ENCODE assay signal across 9 mouse cellular contexts in the genomic region with DNA sequence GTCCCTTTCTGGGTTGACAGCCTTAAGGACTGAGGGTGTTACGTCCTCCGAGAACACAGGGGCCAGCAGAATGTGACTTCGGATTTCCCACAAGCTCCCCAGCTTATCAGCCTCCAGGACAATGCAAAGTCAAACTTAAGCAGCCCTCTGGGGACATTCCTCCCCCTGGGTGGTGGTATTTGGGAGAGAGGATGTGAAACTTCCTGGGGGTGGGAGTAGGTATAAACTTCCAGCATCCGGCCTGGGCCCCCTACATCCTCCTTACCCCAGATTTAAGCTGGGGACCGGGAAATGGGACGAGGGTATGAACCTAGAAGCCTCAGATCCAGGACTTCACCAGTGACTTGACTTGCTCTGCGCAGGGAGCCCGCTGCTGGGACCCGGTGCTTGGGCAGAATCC. TPM values are rescaled to one million over a fixed set of nuclear protein-coding genes. Genes with fewer than 3 reads are reported as not detected.
A peak's percentile ranks its signal among the peaks of the same experiment; 100 is the strongest.
DNase-seq lines count a peak whose midpoint lies in the region; ATAC-seq and TF ChIP-seq lines count a peak whose summit lies in the region.
"Had no signal": no experiment of that assay in that cellular context is flagged by ENCODE, and none has a peak within 500 bp of the region (broad histone marks: within the 10 kb centered on the region; RNA-seq: fewer than 3 reads in every experiment).

No protein-coding gene starts in this region.

- peaks cover 14% of the 10 kb centered on the region for H3K4me1 ChIP-seq in heart, adult 2 months (ENCODE audit: control insufficient read depth, insufficient read depth, low read length)
- H3K4me1 ChIP-seq in brown adipose tissue, adult 24 weeks (ENCODE audit: control insufficient read depth, insufficient read depth, insufficient read length, low read length), result peaks cover 15% of the 10 kb centered on the region
- peaks cover 13% of the 10 kb centered on the region for H3K4me1 ChIP-seq in hindbrain, postnatal 0 days (ENCODE audit: insufficient read depth, low read length)

- intact Hi-C loops in heart, adult 2 months (cut with DNase I), result loop anchor here (5.0 kb wide), 2 partner anchors 118 to 228 kb away; no protein-coding TSS in a partner anchor

- ATAC-seq in hindbrain, postnatal 0 days, result no peak

- H3K27ac ChIP-seq in heart, adult 2 months, result peak overlapping the region; percentile 99
- peak overlapping the region; percentile 98 for H3K27ac ChIP-seq in brown adipose tissue, adult 24 weeks (replicated peaks; ENCODE audit: low read depth, low read length)
- H3K27ac ChIP-seq in hindbrain, postnatal 0 days, result 0 out of 2 replicates have a peak overlapping the region, but pooled peaks have one; percentile 22

- TF ChIP-seq CTCF in heart, adult 2 months (IDR thresholded peaks at IDR 0.05), result no peak
- no peak for TF ChIP-seq CTCF in hindbrain, postnatal 0 days (IDR thresholded peaks at IDR 0.05; ENCODE audit: low read depth)

- no peak for TF ChIP-seq EP300 in heart, adult 2 months (IDR thresholded peaks at IDR 0.05; ENCODE audit: insufficient read depth, low read depth, low read length)

- no peak for DNase-seq in heart, adult 2 months
- DNase-seq in heart, adult 18-20 months, result no peak
- DNase-seq in hindbrain, postnatal 0 days (ENCODE audit: low spot score), result no peak
- peak; percentile 64 for DNase-seq in lung, postnatal 25 days (ENCODE audit: low spot score)
- DNase-seq in adipocyte (ENCODE audit: low spot score), result no peak
- no peak for DNase-seq in ovary, postnatal 36 days (ENCODE audit: low spot score)
- DNase-seq in ovary, postnatal 14 days (ENCODE audit: low spot score), result no peak

- no peaks in the 10 kb centered on the region for H3K27me3 ChIP-seq in heart, adult 2 months (ENCODE audit: control insufficient read depth, insufficient read depth, low read length)
- peaks cover 14% of the 10 kb centered on the region; the same call in 1 of the 2 replicates for H3K27me3 ChIP-seq in hindbrain, postnatal 0 days (ENCODE audit: insufficient read depth, low read length)

- peak overlapping the region; percentile 75 for H3K9ac ChIP-seq in heart, adult 2 months (ENCODE audit: low read depth, low read length)
- peak overlapping the region; percentile 26; the same call in 1 of the 2 replicates for H3K9ac ChIP-seq in hindbrain, postnatal 0 days (replicated peaks; ENCODE audit: low read length)

- TF ChIP-seq POLR2A in heart, adult 2 months (IDR thresholded peaks at IDR 0.05; ENCODE audit: insufficient read depth, low read depth, low read length), result no peak

- no peaks in the 10 kb centered on the region for H3K9me3 ChIP-seq in hindbrain, postnatal 0 days (ENCODE audit: low read length)

- H3K36me3 ChIP-seq in heart, adult 2 months (ENCODE audit: control insufficient read depth, insufficient read depth, low read length), result no peaks in the 10 kb centered on the region
- no peaks in the 10 kb centered on the region for H3K36me3 ChIP-seq in hindbrain, postnatal 0 days (ENCODE audit: insufficient read depth, low read length)

- no peaks in the 10 kb centered on the region for H3K79me2 ChIP-seq in heart, adult 2 months (replicated peaks; ENCODE audit: control insufficient read depth, insufficient read depth, low read length)

- peak overlapping the region; percentile 59 for H3K4me3 ChIP-seq in heart, adult 2 months
- H3K4me3 ChIP-seq in brown adipose tissue, adult 24 weeks (ENCODE audit: insufficient read depth, low read depth, low read length), result peak overlapping the region; percentile 50
- peak overlapping the region; percentile 26 for H3K4me3 ChIP-seq in hindbrain, postnatal 0 days (ENCODE audit: low read length)

- peak overlapping the region; percentile 59 for H3K4me2 ChIP-seq in hindbrain, postnatal 0 days (ENCODE audit: low read depth, low read length)

- 4% methylated on average over 9 of the region's 9 CpGs for WGBS in heart, adult 2 months
- WGBS in hindbrain, postnatal 0 days, result 13% methylated on average over 9 of the region's 9 CpGs

RNA-seq across cellular contexts. Expression of a gene that starts 4.6 kb away (rescaled TPM):
- total RNA-seq in heart, adult 2 months (2021), result 10 to 100 TPM; 31.6 to 32.5 TPM
- 49.8 and 70.9 TPM in 2 replicates for polyA plus RNA-seq in heart, adult 2 months (2012; rRNA removed)
- total RNA-seq in heart, adult 18-20 months (2021), result 10 to 100 TPM; 31.0 to 38.6 TPM
- polyA plus RNA-seq in brown adipose tissue, adult 24 weeks (2012; ENCODE audit: insufficient read depth, insufficient read length, missing spikeins), result 27.8 and 28.1 TPM in 2 replicates
- 23.7 and 29.5 TPM in 2 replicates for total RNA-seq in hindbrain, postnatal 0 days (2014; rRNA removed)
- polyA plus RNA-seq in hindbrain, postnatal 0 days (2015; fragmentation: Nextera tagmentation; extraction: Ambion mirVana), result 8.0 and 9.0 TPM in 2 replicates

RNA-seq across cellular contexts. Expression of a gene that starts 16.3 kb away (rescaled TPM):
- total RNA-seq in heart, adult 2 months (2021), result 1 to 10 TPM; 6.5 to 6.7 TPM
- 7.3 and 10.4 TPM in 2 replicates for polyA plus RNA-seq in heart, adult 2 months (2012; rRNA removed)
- total RNA-seq in heart, adult 18-20 months (2021), result 1 to 10 TPM; 5.9 to 6.0 TPM
- 8.7 and 10.4 TPM in 2 replicates for polyA plus RNA-seq in brown adipose tissue, adult 24 weeks (2012; ENCODE audit: insufficient read depth, insufficient read length, missing spikeins)
- 17.5 and 24.3 TPM in 2 replicates for total RNA-seq in hindbrain, postnatal 0 days (2014; rRNA removed)
- polyA plus RNA-seq in hindbrain, postnatal 0 days (2015; fragmentation: Nextera tagmentation; extraction: Ambion mirVana), result 38.0 and 41.1 TPM in 2 replicates

RNA-seq across cellular contexts. Expression of a gene that starts 16.3 kb away (rescaled TPM):
- under 1 TPM; 0.21 to 0.23 TPM for total RNA-seq in heart, adult 2 months (2021)
- polyA plus RNA-seq in heart, adult 2 months (2012; rRNA removed), result not detected in 2 replicates
- under 1 TPM in 1 of 2 experiments, not detected in 1; 0.37 TPM for total RNA-seq in heart, adult 18-20 months (2021)
- polyA plus RNA-seq in brown adipose tissue, adult 24 weeks (2012; ENCODE audit: insufficient read depth, insufficient read length, missing spikeins), result not detected in 2 replicates
- total RNA-seq in hindbrain, postnatal 0 days (2014; rRNA removed), result not detected in 2 replicates
- 0.21 TPM in 1 of 2 replicates, not detected in the other for polyA plus RNA-seq in hindbrain, postnatal 0 days (2015; fragmentation: Nextera tagmentation; extraction: Ambion mirVana)
- total RNA-seq: common myeloid progenitor, adult 5-6 weeks had no signal

RNA-seq across cellular contexts. Expression of a gene that starts 22.6 kb away (rescaled TPM):
- 1 to 10 TPM; 4.8 to 7.6 TPM for total RNA-seq in heart, adult 2 months (2021)
- polyA plus RNA-seq in heart, adult 2 months (2012; rRNA removed), result 9.4 and 13.8 TPM in 2 replicates
- total RNA-seq in heart, adult 18-20 months (2021), result 1 to 10 TPM; 5.6 to 5.9 TPM
- 3.6 and 3.7 TPM in 2 replicates for polyA plus RNA-seq in brown adipose tissue, adult 24 weeks (2012; ENCODE audit: insufficient read depth, insufficient read length, missing spikeins)
- 36.7 and 39.5 TPM in 2 replicates for total RNA-seq in hindbrain, postnatal 0 days (2014; rRNA removed)
- polyA plus RNA-seq in hindbrain, postnatal 0 days (2015; fragmentation: Nextera tagmentation; extraction: Ambion mirVana), result 12.3 and 12.8 TPM in 2 replicates
- total RNA-seq: common myeloid progenitor, adult 5-6 weeks had no signal

RNA-seq across cellular contexts. Expression of a gene that starts 28.1 kb away (rescaled TPM):
- under 1 TPM in 1 of 2 experiments, not detected in 1; 0.05 TPM for total RNA-seq in heart, adult 2 months (2021)
- 0.04 and 0.12 TPM in 2 replicates for polyA plus RNA-seq in heart, adult 2 months (2012; rRNA removed)
- not detected for total RNA-seq in heart, adult 18-20 months (2021)
- polyA plus RNA-seq in brown adipose tissue, adult 24 weeks (2012; ENCODE audit: insufficient read depth, insufficient read length, missing spikeins), result not detected in 2 replicates
- total RNA-seq in hindbrain, postnatal 0 days (2014; rRNA removed), result 2.8 and 4.0 TPM in 2 replicates
- 0.24 and 0.50 TPM in 2 replicates for polyA plus RNA-seq in hindbrain, postnatal 0 days (2015; fragmentation: Nextera tagmentation; extraction: Ambion mirVana)
- total RNA-seq: common myeloid progenitor, adult 5-6 weeks had no signal

Comparison
In these comparisons a context has a peak if more than half of its experiments do, and no peak if none do; other contexts are left out.
1. H3K27ac ChIP-seq: peak in every context shown above with its lines; median percentile 99 in heart, adult 2 months; 98 in brown adipose tissue, adult 24 weeks; 22 in hindbrain, postnatal 0 days.